Mouse (Mus musculus): ENCODE results near the gene Rab36.

The Rab36 gene

GRCm38 (mm10) chr10:75045831-75046230 is 9.0 kb downstream of the Rab36 start:
- DNase-seq (ENCODE audit: low spot score) = no peak

GRCm38 (mm10) chr10:75048711-75049110 is 11.9 kb downstream of the Rab36 start:
- DNase-seq (ENCODE audit: low spot score) = no peak

- no peak for DNase-seq (ENCODE audit: low spot score)
Measured at GRCm38 (mm10) chr10:75051364-75052074, 14.7 kb downstream of the Rab36 start.

GRCm38 (mm10) chr10:75052902-75053301 is 16.0 kb downstream of the Rab36 start:
- DNase-seq (ENCODE audit: low spot score) = no peak

GRCm38 (mm10) chr10:75053655-75054054 is 16.8 kb downstream of the Rab36 start:
- no peak for DNase-seq (ENCODE audit: low spot score)

GRCm38 (mm10) chr10:75054125-75054524 is 17.3 kb downstream of the Rab36 start:
- no peak for DNase-seq (ENCODE audit: low spot score)

GRCm38 (mm10) chr10:75055672-75056071 is 18.8 kb downstream of the Rab36 start:
- DNase-seq (ENCODE audit: low spot score) = no peak

- no peak for DNase-seq (ENCODE audit: low spot score)
Measured at GRCm38 (mm10) chr10:75056255-75056654, 19.4 kb downstream of the Rab36 start.

- DNase-seq (ENCODE audit: low spot score) = no peak
Measured at GRCm38 (mm10) chr10:75058336-75058735, 21.5 kb downstream of the Rab36 start.

- DNase-seq (ENCODE audit: low spot score) = no peak
Measured at GRCm38 (mm10) chr10:75058761-75059395, 22.0 kb downstream of the Rab36 start.

- peak; percentile 52 for DNase-seq (ENCODE audit: low spot score)
Measured at GRCm38 (mm10) chr10:75059396-75059795, 22.5 kb downstream of the Rab36 start.

GRCm38 (mm10) chr10:75060217-75060842 is 23.5 kb downstream of the Rab36 start, which contains the start of gene Bcr:
TSS of gene Bcr (plus strand) at chr10:75060592.
- DNase-seq (ENCODE audit: low spot score) = peak; percentile 59

GRCm38 (mm10) chr10:75060843-75061235 is 24.0 kb downstream of the Rab36 start:
- DNase-seq (ENCODE audit: low spot score) = no peak

- DNase-seq (ENCODE audit: low spot score) = no peak
Measured at GRCm38 (mm10) chr10:75061341-75062188, 24.7 kb downstream of the Rab36 start.

GRCm38 (mm10) chr10:75062189-75062561 is 25.3 kb downstream of the Rab36 start:
- no peak for DNase-seq (ENCODE audit: low spot score)

- no peak for DNase-seq (ENCODE audit: low spot score)
Measured at GRCm38 (mm10) chr10:75062621-75063020, 25.8 kb downstream of the Rab36 start.

GRCm38 (mm10) chr10:75063301-75063965 is 26.6 kb downstream of the Rab36 start:
- DNase-seq (ENCODE audit: low spot score) = no peak

GRCm38 (mm10) chr10:75065691-75066090 is 28.8 kb downstream of the Rab36 start:
- no peak for DNase-seq (ENCODE audit: low spot score)

GRCm38 (mm10) chr10:75067446-75067845 is 30.6 kb downstream of the Rab36 start:
- DNase-seq (ENCODE audit: low spot score) = no peak

- DNase-seq (ENCODE audit: low spot score) = no peak
Measured at GRCm38 (mm10) chr10:75068086-75068485, 31.2 kb downstream of the Rab36 start.

GRCm38 (mm10) chr10:75068624-75069328 is 31.9 kb downstream of the Rab36 start:
- DNase-seq (ENCODE audit: low spot score) = no peak
